Mouse (Mus musculus) heart, embryonic 16.5 days (tissue): ENCODE measurements at regions not wholly inside any gene's neighbourhood (a gene's known extent, or its start where the extent isn't known, plus 50 kb on each side); places are given as distances from the start of the nearest gene placed in this dataset.
A peak's percentile ranks its signal among the peaks of the same experiment; 100 is the strongest.

Experiments
- ATAC-seq: fragments of 200-750 bp; cut with Nextera tagmentation; replicated peaks from 2 replicates; pipeline ENCODE4 v1.8.0; 2017; ENCODE audit warnings: moderate number of reproducible peaks; ENCODE audit not compliant: insufficient read depth, low FRiP score; ENCODE audit errors: extremely low read depth
- H3K27ac ChIP-seq: fragments of 300-500 bp; sonication (generic); 2 replicates; pipeline ENCODE4 v1.5.1; 2014; ENCODE audit warnings: mild to moderate bottlenecking, low read length, control low read depth, moderate library complexity
- H3K27me3 ChIP-seq: fragments of 300-500 bp; sonication (generic); 2 replicates; pipeline ENCODE4 v1.6.1; 2014; ENCODE audit warnings: low read length, mixed read lengths; ENCODE audit not compliant: control insufficient read depth, insufficient read depth
- H3K36me3 ChIP-seq: fragments of 300-500 bp; sonication (generic); 2 replicates; pipeline ENCODE4 v1.6.1; 2014; ENCODE audit not compliant: control insufficient read depth, insufficient read depth
- H3K4me1 ChIP-seq: fragments of 300-500 bp; sonication (generic); 2 replicates; pipeline ENCODE4 v1.6.1; 2014; ENCODE audit warnings: low read length, mixed read lengths; ENCODE audit not compliant: control insufficient read depth, insufficient read depth
- H3K4me2 ChIP-seq: fragments of 300-500 bp; sonication (generic); 2 replicates; pipeline ENCODE4 v1.6.1; 2014; ENCODE audit warnings: low read depth, mild to moderate bottlenecking, control low read depth, low read length
- H3K4me3 ChIP-seq: fragments of 300-500 bp; sonication (generic); 2 replicates; pipeline ENCODE4 v1.5.1; 2014; ENCODE audit warnings: mild to moderate bottlenecking, control low read depth, low read length
- H3K9ac ChIP-seq: fragments of 300-500 bp; sonication (generic); 2 replicates; pipeline ENCODE4 v1.6.1; 2014; ENCODE audit warnings: low read length, control low read depth
- H3K9me3 ChIP-seq: fragments of 300-500 bp; sonication (generic); replicated peaks from 2 replicates; pipeline ENCODE4 v1.6.1; 2016; ENCODE audit warnings: low read length; ENCODE audit not compliant: control insufficient read depth
- WGBS: fragments of 180-500 bp; shearing (Covaris S2); extraction: QIAGEN DNeasy Blood & Tissue Kit; methylation state at CpG from one replicate; pipeline ENCODE4 v1.1.7; 2014; 5-methylcytosine and 5-hydroxymethylcytosine counted together

- Histone ChIP-seq H3K27ac (no peak overlapping the region), H3K4me1 (peaks cover 47% of the 10 kb centered on the region), H3K36me3 (no peaks in the 10 kb centered on the region), H3K27me3 (no peaks in the 10 kb centered on the region), H3K4me2 (no peak overlapping the region), H3K9me3 (peaks cover 10% of the 10 kb centered on the region), H3K4me3 (no peak overlapping the region), H3K9ac (no peak overlapping the region)
- 67% methylated on average over 10 of the region's 10 CpGs for WGBS
- no peak for ATAC-seq
Observed at GRCm38 (mm10) chr13:51973461-51973860, 127.0 kb downstream of the Gadd45g start.

- no peak for ATAC-seq
- H3K4me1 ChIP-seq, result peaks cover 45% of the 10 kb centered on the region
- no peaks in the 10 kb centered on the region for H3K27me3 ChIP-seq
- 88% methylated on average over 6 of the region's 6 CpGs for WGBS
- H3K4me2 ChIP-seq, result no peak overlapping the region
- H3K36me3 ChIP-seq, result no peaks in the 10 kb centered on the region
- H3K27ac ChIP-seq, result no peak overlapping the region
- H3K4me3 ChIP-seq, result no peak overlapping the region
- no peak overlapping the region for H3K9ac ChIP-seq
- H3K9me3 ChIP-seq, result peaks cover 10% of the 10 kb centered on the region
Observed at GRCm38 (mm10) chr13:51974101-51974500, 127.6 kb downstream of the Gadd45g start.

GRCm38 (mm10) chr13:51975330-51975729 lies 128.9 kb downstream of the Gadd45g start:
- Histone ChIP-seq H3K36me3 (no peaks in the 10 kb centered on the region), H3K27me3 (no peaks in the 10 kb centered on the region), H3K9me3 (peaks cover 10% of the 10 kb centered on the region), H3K9ac (peak overlapping the region; percentile 63), H3K4me3 (no peak overlapping the region), H3K27ac (peak overlapping the region; percentile 92), H3K4me2 (0 out of 2 replicates have a peak overlapping the region, but pooled peaks have one; percentile 27), H3K4me1 (peaks cover 46% of the 10 kb centered on the region)
- no peak for ATAC-seq
- 60% methylated on average over 10 of the region's 10 CpGs for WGBS

GRCm38 (mm10) chr13:51975801-51976601 lies 129.5 kb downstream of the Gadd45g start:
- peak overlapping the region; percentile 92 for H3K27ac ChIP-seq
- H3K9ac ChIP-seq, result peak overlapping the region; percentile 63
- no peaks in the 10 kb centered on the region for H3K27me3 ChIP-seq
- no peaks in the 10 kb centered on the region for H3K36me3 ChIP-seq
- no peak overlapping the region for H3K4me3 ChIP-seq
- ATAC-seq, result peak; percentile 86
- peak overlapping the region; percentile 27; the same call in 1 of the 2 replicates for H3K4me2 ChIP-seq
- peaks cover 46% of the 10 kb centered on the region for H3K4me1 ChIP-seq
- WGBS, result 24% methylated on average over 7 of the region's 7 CpGs
- H3K9me3 ChIP-seq, result peaks cover 10% of the 10 kb centered on the region

GRCm38 (mm10) chr13:51976620-51977214 lies 130.2 kb downstream of the Gadd45g start:
- H3K27ac ChIP-seq, result peak overlapping the region; percentile 92
- ATAC-seq, result no peak
- H3K4me3 ChIP-seq, result no peak overlapping the region
- 58% methylated on average over 6 of the region's 6 CpGs for WGBS
- H3K27me3 ChIP-seq, result no peaks in the 10 kb centered on the region
- peaks cover 46% of the 10 kb centered on the region for H3K4me1 ChIP-seq
- H3K4me2 ChIP-seq, result peak overlapping the region; percentile 20; the same call in 1 of the 2 replicates
- no peaks in the 10 kb centered on the region for H3K36me3 ChIP-seq
- peaks cover 10% of the 10 kb centered on the region for H3K9me3 ChIP-seq
- H3K9ac ChIP-seq, result peak overlapping the region; percentile 63

GRCm38 (mm10) chr13:51979301-51979977 lies 133.0 kb downstream of the Gadd45g start:
- Histone ChIP-seq H3K4me1 (peaks cover 33% of the 10 kb centered on the region), H3K4me3 (no peak overlapping the region), H3K27ac (no peak overlapping the region), H3K27me3 (no peaks in the 10 kb centered on the region), H3K4me2 (no peak overlapping the region), H3K9me3 (peaks cover 10% of the 10 kb centered on the region), H3K36me3 (no peaks in the 10 kb centered on the region), H3K9ac (no peak overlapping the region)
- no peak for ATAC-seq
- 56% methylated on average over 5 of the region's 5 CpGs for WGBS

- Histone ChIP-seq H3K27me3 (no peaks in the 10 kb centered on the region), H3K27ac (no peak overlapping the region), H3K4me1 (peaks cover 26% of the 10 kb centered on the region), H3K36me3 (no peaks in the 10 kb centered on the region), H3K9me3 (peaks cover 10% of the 10 kb centered on the region), H3K9ac (no peak overlapping the region), H3K4me2 (no peak overlapping the region), H3K4me3 (no peak overlapping the region)
- no peak for ATAC-seq
- 44% methylated on average over 1 of the region's 1 CpGs for WGBS
Observed at GRCm38 (mm10) chr13:51980344-51980743, 133.9 kb downstream of the Gadd45g start.

GRCm38 (mm10) chr13:51983002-51983401 lies 136.5 kb downstream of the Gadd45g start:
- Histone ChIP-seq H3K4me1 (peaks cover 9% of the 10 kb centered on the region), H3K36me3 (no peaks in the 10 kb centered on the region), H3K9ac (no peak overlapping the region), H3K4me3 (no peak overlapping the region), H3K27me3 (no peaks in the 10 kb centered on the region), H3K4me2 (no peak overlapping the region), H3K27ac (no peak overlapping the region), H3K9me3 (peaks cover 1% of the 10 kb centered on the region)
- no peak for ATAC-seq
- WGBS, result 73% methylated on average over 8 of the region's 8 CpGs

- Histone ChIP-seq H3K27me3 (no peaks in the 10 kb centered on the region), H3K36me3 (no peaks in the 10 kb centered on the region), H3K4me2 (no peak overlapping the region), H3K9me3 (no peaks in the 10 kb centered on the region), H3K4me1 (peaks cover 9% of the 10 kb centered on the region), H3K4me3 (no peak overlapping the region), H3K27ac (no peak overlapping the region), H3K9ac (no peak overlapping the region)
- 76% methylated on average over 5 of the region's 5 CpGs for WGBS
- ATAC-seq, result no peak
Observed at GRCm38 (mm10) chr13:51983575-51983974, 137.1 kb downstream of the Gadd45g start.
